In genomic region chr12:34495940-34496339, GRCm38 (mm10) we compare ENCODE assay signal across 10 mouse cellular contexts.
DNase-seq lines count a peak whose midpoint lies in the region; ATAC-seq lines count a peak whose summit lies in the region.
"Had no signal": no experiment of that assay in that cellular context is flagged by ENCODE, and none has a peak within 500 bp of the region (broad histone marks: within the 10 kb centered on the region; RNA-seq: fewer than 3 reads in every experiment).

No protein-coding gene starts in this region.

- no peak overlapping the region for H3K4me3 ChIP-seq in embryonic facial prominence, embryonic 11.5 days (ENCODE audit: low read depth, low read length)

- peak; percentile 7 for DNase-seq in kidney, postnatal 10 days
- no peak for DNase-seq in kidney, adult 11 months
- peak; percentile 18 for DNase-seq in NIH3T3 (ENCODE audit: low read depth)
- DNase-seq in embryonic facial prominence, embryonic 11.5 days (ENCODE audit: low spot score) = peak; percentile 29
- no peak for DNase-seq in lung, postnatal 4 days
- DNase-seq in adrenal gland, postnatal 14 days = no peak
- no peak for DNase-seq in frontal cortex, postnatal 10 days (ENCODE audit: low spot score in 2 of 2)
- DNase-seq: cerebellum, adult 8-10 months; lung, postnatal 10 days had no signal

- H3K36me3 ChIP-seq in embryonic facial prominence, embryonic 11.5 days (replicated peaks; ENCODE audit: control insufficient read depth, insufficient read depth, low read depth, low read length) = no peaks in the 10 kb centered on the region

- no peak for ATAC-seq in embryonic facial prominence, embryonic 11.5 days (replicated peaks; ENCODE audit: insufficient number of reproducible peaks, low FRiP score, low TSS enrichment, low read depth)
- peak; percentile 69 for ATAC-seq in inflammation-experienced regulatory T-cells, adult 6 months

- H3K9ac ChIP-seq in embryonic facial prominence, embryonic 11.5 days (replicated peaks; ENCODE audit: low read length) = no peak overlapping the region

- H3K4me2 ChIP-seq in embryonic facial prominence, embryonic 11.5 days (ENCODE audit: low read depth, low read length) = no peak overlapping the region

- H3K4me1 ChIP-seq in embryonic facial prominence, embryonic 11.5 days (ENCODE audit: control insufficient read depth, insufficient read depth, low read length) = no peaks in the 10 kb centered on the region

- H3K27me3 ChIP-seq in embryonic facial prominence, embryonic 11.5 days (ENCODE audit: control insufficient read depth, insufficient read depth, low read length) = no peaks in the 10 kb centered on the region

- H3K9me3 ChIP-seq in embryonic facial prominence, embryonic 11.5 days (replicated peaks; ENCODE audit: control insufficient read depth, low read length) = no peaks in the 10 kb centered on the region

- H3K27ac ChIP-seq in embryonic facial prominence, embryonic 11.5 days (replicated peaks; ENCODE audit: low read depth, low read length) = no peak overlapping the region

- WGBS in embryonic facial prominence, embryonic 11.5 days = 44% methylated on average over 3 of the region's 3 CpGs

Comparison
In these comparisons a context has a peak if more than half of its experiments do, and no peak if none do; other contexts are left out.
1. DNase-seq: peak in kidney, postnatal 10 days (single experiment), NIH3T3 (single experiment) and embryonic facial prominence, embryonic 11.5 days (single experiment); none in kidney, adult 11 months (single experiment), lung, postnatal 4 days (0 of 2), adrenal gland, postnatal 14 days (single experiment) and frontal cortex, postnatal 10 days (0 of 2).